Mouse (Mus musculus): ENCODE results near the gene Dpp6.

DNA sequence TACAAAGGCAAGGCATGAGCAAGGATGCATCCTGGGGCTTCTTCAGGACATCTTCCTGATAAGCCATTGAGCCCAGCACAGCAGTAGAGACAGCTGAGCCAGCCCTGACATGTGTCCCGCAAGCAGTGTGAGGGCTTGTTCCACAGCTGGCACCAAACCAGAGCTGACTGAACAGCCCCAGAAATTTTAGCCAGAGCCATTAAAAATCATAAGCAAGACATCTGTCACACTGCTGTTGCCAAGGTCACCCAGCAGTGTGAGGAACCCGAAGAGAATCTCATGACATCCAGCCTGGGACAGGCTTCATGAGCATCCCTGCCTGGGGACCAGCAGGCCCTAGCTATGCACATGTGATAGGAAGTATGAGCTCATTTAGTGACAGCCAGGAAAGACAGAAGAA lies 438.2 kb downstream of the Dpp6 start:
- no peak for TF ChIP-seq POLR2AphosphoS2 (IDR thresholded peaks at IDR 0.05; ENCODE audit: low read length)
- no peak for TF ChIP-seq E2F4 (IDR thresholded peaks at IDR 0.05; ENCODE audit: borderline replicate concordance, low read depth, low read length)
- no peak for TF ChIP-seq MAZ (IDR thresholded peaks at IDR 0.05; ENCODE audit: low read depth, low read length)
- no peak for TF ChIP-seq MYC (IDR thresholded peaks at IDR 0.05; ENCODE audit: low read depth, low read length)
- no peak for TF ChIP-seq TCF12 (IDR thresholded peaks at IDR 0.05; ENCODE audit: low read depth, low read length)

Data from MEL (cell line).